Mouse (Mus musculus) kidney, embryonic 14.5 days (tissue): Measurements from ENCODE around the gene G6pc3. TPM values are rescaled to one million over a fixed set of nuclear protein-coding genes. Genes with fewer than 3 reads are reported as not detected.

ENCODE experiments used
- ATAC-seq: fragments of 200-750 bp; cut with Nextera tagmentation; 2 replicates; pipeline ENCODE4 v1.8.0; 2017; ENCODE audit warnings: moderate number of reproducible peaks, mild to moderate bottlenecking, moderate TSS enrichment, moderate library complexity; ENCODE audit not compliant: low FRiP score, low TSS enrichment
- H3K27ac ChIP-seq: fragments of 300-500 bp; sonication (generic); 2 replicates; pipeline ENCODE4 v1.5.1; 2014; ENCODE audit warnings: low read depth, mild to moderate bottlenecking, low read length, moderate library complexity, mixed read lengths
- H3K27me3 ChIP-seq: fragments of 300-500 bp; sonication (generic); 2 replicates; pipeline ENCODE4 v1.6.1; 2014; ENCODE audit warnings: mild to moderate bottlenecking, low read length; ENCODE audit not compliant: control insufficient read depth, insufficient read depth
- H3K36me3 ChIP-seq: fragments of 300-500 bp; sonication (generic); 2 replicates; pipeline ENCODE4 v1.6.1; 2014; ENCODE audit warnings: low read length, mixed read lengths; ENCODE audit not compliant: control insufficient read depth, insufficient read depth
- H3K4me1 ChIP-seq: fragments of 300-500 bp; sonication (generic); 2 replicates; pipeline ENCODE4 v1.6.1; 2014; ENCODE audit warnings: low read length, mixed read lengths; ENCODE audit not compliant: control insufficient read depth, insufficient read depth
- H3K4me2 ChIP-seq: fragments of 300-500 bp; sonication (generic); replicated peaks from 2 replicates; pipeline ENCODE4 v1.6.1; 2014; ENCODE audit warnings: low read depth, mild to moderate bottlenecking, low read length
- H3K4me3 ChIP-seq: fragments of 300-500 bp; sonication (generic); 2 replicates; pipeline ENCODE4 v1.5.1; 2014; ENCODE audit warnings: mild to moderate bottlenecking, low read length
- H3K9ac ChIP-seq: fragments of 300-500 bp; sonication (generic); 2 replicates; pipeline ENCODE4 v1.6.1; 2014; ENCODE audit warnings: low read depth, mild to moderate bottlenecking, low read length, moderate library complexity
- H3K9me3 ChIP-seq: fragments of 300-500 bp; sonication (generic); 2 replicates; pipeline ENCODE4 v1.6.1; 2016; ENCODE audit warnings: low read length; ENCODE audit not compliant: control insufficient read depth
- WGBS: fragments of 180-500 bp; shearing (Covaris S2); extraction: QIAGEN DNeasy Blood & Tissue Kit; methylation state at CpG from one replicate; pipeline ENCODE4 v1.1.7; 2014; 5-methylcytosine and 5-hydroxymethylcytosine counted together
- polyA plus RNA-seq: library from polyadenylated mRNA; unstranded; fragments of >200 nt; fragmentation: Nextera tagmentation; extraction: Ambion mirVana; gene quantifications from 2 replicates; pipeline ENCODE4 v1.2.1, GENCODE M21; 2014

Gene G6pc3
- 42.5 and 50.6 TPM in 2 replicates for polyA plus RNA-seq

- Histone ChIP-seq H3K9me3 (no peaks in the 10 kb centered on the region), H3K4me2 (peak within 1 kb of the TSS; percentile 79), H3K27ac (peak within 1 kb of the TSS; percentile 49; the same call in 1 of the 2 replicates), H3K4me1 (peaks cover 10% of the 10 kb centered on the region; the same call in 1 of the 2 replicates), H3K36me3 (peaks cover 24% of the 10 kb centered on the region), H3K9ac (peak within 1 kb of the TSS; percentile 65), H3K4me3 (peak within 1 kb of the TSS; percentile 57), H3K27me3 (no peaks in the 10 kb centered on the region)
- ATAC-seq: peak; percentile 83
- WGBS: 3% methylated on average over 49 of the region's 50 CpGs
Measured at GRCm38 (mm10) chr11:102189461-102190436, at the start of gene G6pc3. Gene G6pc3 (plus strand): TSS chr11:102189620.

GRCm38 (mm10) chr11:102140508-102140907 lies 48.9 kb upstream of the G6pc3 start:
- H3K4me1 ChIP-seq: peaks cover 3% of the 10 kb centered on the region; the same call in 1 of the 2 replicates

GRCm38 (mm10) chr11:102142355-102142754 lies 47.1 kb upstream of the G6pc3 start:
- Histone ChIP-seq H3K4me1 (peaks cover 6% of the 10 kb centered on the region), H3K27me3 (peaks cover 35% of the 10 kb centered on the region), H3K27ac (no peak overlapping the region), H3K4me3 (no peak overlapping the region), H3K9ac (no peak overlapping the region), H3K4me2 (no peak overlapping the region), H3K9me3 (no peaks in the 10 kb centered on the region), H3K36me3 (no peaks in the 10 kb centered on the region)
- WGBS: 60% methylated on average over 7 of the region's 7 CpGs
- no peak for ATAC-seq

More at GRCm38 (mm10) chr11:102140508-102140907, 48.9 kb upstream of the G6pc3 start:
- Histone ChIP-seq H3K4me3 (no peak overlapping the region), H3K36me3 (no peaks in the 10 kb centered on the region), H3K9ac (no peak overlapping the region), H3K27ac (no peak overlapping the region), H3K9me3 (no peaks in the 10 kb centered on the region), H3K4me2 (no peak overlapping the region), H3K27me3 (peaks cover 17% of the 10 kb centered on the region)
- no peak for ATAC-seq
- 4% methylated on average over 5 of the region's 5 CpGs for WGBS

- WGBS: 24% methylated on average over 13 of the region's 13 CpGs
Measured at GRCm38 (mm10) chr11:102144957-102145470, 44.4 kb upstream of the G6pc3 start.

DNA sequence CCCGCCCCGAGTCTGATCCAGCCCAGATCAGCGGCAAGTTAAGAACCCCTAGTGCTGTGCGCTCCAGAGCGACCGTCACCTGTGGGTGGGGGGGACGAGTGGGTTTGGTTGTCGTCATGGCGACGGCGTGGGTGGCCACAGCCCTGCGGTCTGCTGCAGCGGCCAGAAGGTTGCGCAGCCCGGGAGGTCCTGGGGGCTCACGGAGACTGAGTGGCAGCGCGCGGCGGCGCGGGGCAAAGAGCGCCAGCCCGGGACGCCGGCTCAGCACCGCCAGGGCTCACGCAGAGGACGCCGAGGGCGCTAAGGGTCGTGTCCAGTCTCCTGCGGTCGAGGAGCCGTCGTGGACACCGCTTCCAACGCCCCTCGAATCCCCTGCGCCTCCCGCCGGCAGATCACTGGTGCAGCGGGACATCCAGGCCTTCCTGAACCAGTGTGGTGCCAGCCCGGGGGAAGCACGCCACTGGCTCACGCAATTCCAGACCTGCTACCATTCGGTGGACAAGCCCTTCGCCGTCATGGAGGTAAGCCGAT lies 43.9 kb upstream of the G6pc3 start, which contains the start of gene Nags:
Nags (plus strand) TSS at position 43 of the 531 bp plus-strand sequence.
- H3K27me3 ChIP-seq: peaks cover 53% of the 10 kb centered on the region
- no peak within 1 kb of the TSS for H3K27ac ChIP-seq
- peaks cover 11% of the 10 kb centered on the region for H3K4me1 ChIP-seq
- no peaks in the 10 kb centered on the region for H3K9me3 ChIP-seq
- H3K4me3 ChIP-seq: peak within 1 kb of the TSS; percentile 34
- H3K9ac ChIP-seq: 0 out of 2 replicates have a peak within 1 kb of the TSS, but pooled peaks have one; percentile 23
- ATAC-seq: no peak; the same call in 1 of the 2 replicates
- no peaks in the 10 kb centered on the region for H3K36me3 ChIP-seq
- H3K4me2 ChIP-seq: peak within 1 kb of the TSS; percentile 53
- 1% methylated on average over 50 of the region's 50 CpGs for WGBS

More at GRCm38 (mm10) chr11:102144957-102145470, 44.4 kb upstream of the G6pc3 start:
- H3K4me2 ChIP-seq: peak overlapping the region; percentile 53
- ATAC-seq: no peak; the same call in 1 of the 2 replicates
- 0 out of 2 replicates have a peak overlapping the region, but pooled peaks have one; percentile 23 for H3K9ac ChIP-seq
- H3K9me3 ChIP-seq: no peaks in the 10 kb centered on the region
- peaks cover 11% of the 10 kb centered on the region for H3K4me1 ChIP-seq
- peak overlapping the region; percentile 34 for H3K4me3 ChIP-seq
- peaks cover 53% of the 10 kb centered on the region for H3K27me3 ChIP-seq
- no peak overlapping the region for H3K27ac ChIP-seq
- H3K36me3 ChIP-seq: no peaks in the 10 kb centered on the region

DNA sequence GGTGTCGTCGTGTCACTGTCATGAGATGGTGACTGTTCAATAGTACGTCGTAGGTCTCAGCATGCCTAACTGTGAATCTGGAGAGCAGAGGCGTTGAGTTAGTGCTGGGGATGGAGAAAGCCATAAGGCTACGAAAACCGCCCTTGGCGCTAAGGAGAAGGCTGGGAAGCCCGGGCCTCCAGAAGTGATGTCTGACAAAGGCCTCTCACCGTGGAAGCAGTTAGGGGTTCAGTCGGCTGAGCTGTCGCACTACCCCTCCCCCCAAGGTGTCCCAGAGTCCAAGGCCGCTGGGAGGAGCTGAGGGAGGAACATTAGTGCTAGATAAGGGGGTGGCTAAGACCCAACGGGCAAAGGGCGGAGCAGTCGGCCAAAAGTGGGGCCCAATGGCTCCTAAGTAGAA lies 43.4 kb upstream of the G6pc3 start:
- no peak for ATAC-seq
- peaks cover 53% of the 10 kb centered on the region for H3K27me3 ChIP-seq
- H3K36me3 ChIP-seq: no peaks in the 10 kb centered on the region
- H3K4me2 ChIP-seq: peak overlapping the region; percentile 53
- H3K9ac ChIP-seq: no peak overlapping the region
- H3K4me3 ChIP-seq: peak overlapping the region; percentile 34
- 4% methylated on average over 16 of the region's 16 CpGs for WGBS
- peaks cover 11% of the 10 kb centered on the region for H3K4me1 ChIP-seq
- no peak overlapping the region for H3K27ac ChIP-seq
- no peaks in the 10 kb centered on the region for H3K9me3 ChIP-seq

- no peak overlapping the region for H3K9ac ChIP-seq
- H3K27ac ChIP-seq: no peak overlapping the region
- 12% methylated on average over 15 of the region's 17 CpGs for WGBS
- peaks cover 11% of the 10 kb centered on the region for H3K4me1 ChIP-seq
- no peak overlapping the region for H3K4me2 ChIP-seq
- H3K9me3 ChIP-seq: no peaks in the 10 kb centered on the region
- no peaks in the 10 kb centered on the region for H3K36me3 ChIP-seq
- H3K4me3 ChIP-seq: 0 out of 2 replicates have a peak overlapping the region, but pooled peaks have one; percentile 34
- peaks cover 53% of the 10 kb centered on the region for H3K27me3 ChIP-seq
- ATAC-seq: no peak
Measured at GRCm38 (mm10) chr11:102146531-102146930, 42.9 kb upstream of the G6pc3 start.

DNA sequence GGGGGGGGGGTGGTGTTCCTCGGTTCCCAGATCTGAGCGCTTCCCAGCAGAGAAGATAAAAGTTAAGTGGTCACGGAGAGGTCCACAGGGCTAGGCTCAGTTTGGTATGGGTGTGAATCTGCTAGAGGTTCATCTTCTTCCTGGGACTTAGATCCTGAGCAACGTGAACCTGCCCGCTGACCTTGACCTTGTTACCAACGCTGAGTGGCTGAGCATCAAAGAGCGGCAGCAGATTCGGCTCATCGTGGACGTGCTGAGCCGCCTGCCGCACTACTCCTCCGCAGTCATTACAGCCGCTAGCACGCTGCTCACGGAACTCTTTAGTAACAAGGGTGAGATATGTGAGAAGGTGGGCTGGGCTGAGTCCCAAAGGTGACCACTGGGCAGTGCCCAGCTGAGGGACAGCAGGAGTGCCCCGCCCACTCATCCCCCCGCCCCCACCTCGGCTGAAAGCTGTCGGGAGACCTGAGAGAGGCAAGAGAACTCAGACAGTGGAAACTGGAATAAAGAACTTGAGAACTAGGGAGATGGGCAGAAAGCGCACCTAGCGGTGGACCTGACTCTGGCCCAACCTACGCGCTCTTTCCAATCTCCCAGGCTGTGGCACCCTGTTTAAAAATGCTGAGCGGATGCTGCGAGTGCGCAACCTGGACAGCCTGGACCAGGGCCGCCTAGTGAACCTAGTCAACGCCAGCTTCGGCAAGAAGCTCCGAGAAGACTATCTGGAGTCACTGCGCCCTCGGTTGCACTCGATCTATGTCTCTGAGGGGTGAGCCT lies 42.0 kb upstream of the G6pc3 start:
- Histone ChIP-seq H3K4me2 (peak overlapping the region; percentile 13), H3K36me3 (peaks cover under 1% of the 10 kb centered on the region), H3K4me1 (peaks cover 9% of the 10 kb centered on the region), H3K9me3 (no peaks in the 10 kb centered on the region), H3K27ac (no peak overlapping the region), H3K27me3 (peaks cover 53% of the 10 kb centered on the region), H3K9ac (peak overlapping the region; percentile 18; the same call in 1 of the 2 replicates), H3K4me3 (peak overlapping the region; percentile 9)
- ATAC-seq: no peak
- 10% methylated on average over 34 of the region's 34 CpGs for WGBS
